Mouse (Mus musculus): ENCODE measurements at regions not wholly inside any gene's neighbourhood (a gene's known extent, or its start where the extent isn't known, plus 50 kb on each side); places are given as distances from the start of the nearest gene placed in this dataset.

GRCm38 (mm10) chr12:118488038-118488437 lies 186.8 kb upstream of the Sp4 start:
- H3K4me1 ChIP-seq (replicated peaks; ENCODE audit: control insufficient read depth, insufficient read depth, low read length): no peaks in the 10 kb centered on the region
- H3K27me3 ChIP-seq (ENCODE audit: control insufficient read depth, insufficient read depth, low read length): no peaks in the 10 kb centered on the region
- DNase-seq (ENCODE audit: low spot score): no peak
- H3K4me3 ChIP-seq (ENCODE audit: low read depth, low read length): no peak overlapping the region
- no peak overlapping the region for H3K4me2 ChIP-seq (replicated peaks; ENCODE audit: low read depth, low read length)
- no peaks in the 10 kb centered on the region for H3K36me3 ChIP-seq (ENCODE audit: control insufficient read depth, insufficient read depth, low read length)
- no peaks in the 10 kb centered on the region for H3K9me3 ChIP-seq (ENCODE audit: control insufficient read depth, low read length)
- H3K9ac ChIP-seq (ENCODE audit: low read depth, low read length): no peak overlapping the region
- ATAC-seq (ENCODE audit: low FRiP score): no peak
- H3K27ac ChIP-seq (ENCODE audit: low read depth, low read length): no peak overlapping the region
- WGBS: 93% methylated on average over 5 of the region's 5 CpGs

- ATAC-seq (ENCODE audit: low FRiP score) (no peak), DNase-seq (ENCODE audit: low spot score) (no peak)
- Histone ChIP-seq H3K4me3 (ENCODE audit: low read depth, low read length) (no peak overlapping the region), H3K4me2 (replicated peaks; ENCODE audit: low read depth, low read length) (no peak overlapping the region), H3K4me1 (replicated peaks; ENCODE audit: control insufficient read depth, insufficient read depth, low read length) (no peaks in the 10 kb centered on the region), H3K27ac (ENCODE audit: low read depth, low read length) (no peak overlapping the region), H3K9ac (ENCODE audit: low read depth, low read length) (no peak overlapping the region), H3K27me3 (ENCODE audit: control insufficient read depth, insufficient read depth, low read length) (no peaks in the 10 kb centered on the region), H3K36me3 (ENCODE audit: control insufficient read depth, insufficient read depth, low read length) (no peaks in the 10 kb centered on the region), H3K9me3 (ENCODE audit: control insufficient read depth, low read length) (no peaks in the 10 kb centered on the region)
- WGBS: 88% methylated on average over 6 of the region's 6 CpGs
Observed at GRCm38 (mm10) chr12:118486434-118486833, 185.2 kb upstream of the Sp4 start.

GRCm38 (mm10) chr12:118481347-118481746 lies 180.1 kb upstream of the Sp4 start:
- Histone ChIP-seq H3K4me1 (replicated peaks; ENCODE audit: control insufficient read depth, insufficient read depth, low read length) (no peaks in the 10 kb centered on the region), H3K36me3 (ENCODE audit: control insufficient read depth, insufficient read depth, low read length) (no peaks in the 10 kb centered on the region), H3K9ac (ENCODE audit: low read depth, low read length) (no peak overlapping the region), H3K9me3 (ENCODE audit: control insufficient read depth, low read length) (no peaks in the 10 kb centered on the region), H3K4me3 (ENCODE audit: low read depth, low read length) (no peak overlapping the region), H3K27ac (ENCODE audit: low read depth, low read length) (no peak overlapping the region), H3K4me2 (replicated peaks; ENCODE audit: low read depth, low read length) (no peak overlapping the region), H3K27me3 (ENCODE audit: control insufficient read depth, insufficient read depth, low read length) (no peaks in the 10 kb centered on the region)
- 60% methylated on average over 2 of the region's 2 CpGs for WGBS
- DNase-seq (ENCODE audit: low spot score): no peak
- ATAC-seq (ENCODE audit: low FRiP score): no peak

- no peaks in the 10 kb centered on the region for H3K36me3 ChIP-seq (ENCODE audit: control insufficient read depth, insufficient read depth, low read length)
- ATAC-seq (ENCODE audit: low FRiP score) (no peak), DNase-seq (ENCODE audit: low spot score) (no peak)
- H3K27me3 ChIP-seq (ENCODE audit: control insufficient read depth, insufficient read depth, low read length): no peaks in the 10 kb centered on the region
- no peaks in the 10 kb centered on the region for H3K9me3 ChIP-seq (ENCODE audit: control insufficient read depth, low read length)
- no peak overlapping the region for H3K9ac ChIP-seq (ENCODE audit: low read depth, low read length)
- no peak overlapping the region for H3K4me3 ChIP-seq (ENCODE audit: low read depth, low read length)
- 76% methylated on average over 3 of the region's 3 CpGs for WGBS
- no peaks in the 10 kb centered on the region for H3K4me1 ChIP-seq (replicated peaks; ENCODE audit: control insufficient read depth, insufficient read depth, low read length)
- H3K27ac ChIP-seq (ENCODE audit: low read depth, low read length): no peak overlapping the region
- H3K4me2 ChIP-seq (replicated peaks; ENCODE audit: low read depth, low read length): no peak overlapping the region
Observed at GRCm38 (mm10) chr12:118474732-118475131, 173.5 kb upstream of the Sp4 start.

DNA sequence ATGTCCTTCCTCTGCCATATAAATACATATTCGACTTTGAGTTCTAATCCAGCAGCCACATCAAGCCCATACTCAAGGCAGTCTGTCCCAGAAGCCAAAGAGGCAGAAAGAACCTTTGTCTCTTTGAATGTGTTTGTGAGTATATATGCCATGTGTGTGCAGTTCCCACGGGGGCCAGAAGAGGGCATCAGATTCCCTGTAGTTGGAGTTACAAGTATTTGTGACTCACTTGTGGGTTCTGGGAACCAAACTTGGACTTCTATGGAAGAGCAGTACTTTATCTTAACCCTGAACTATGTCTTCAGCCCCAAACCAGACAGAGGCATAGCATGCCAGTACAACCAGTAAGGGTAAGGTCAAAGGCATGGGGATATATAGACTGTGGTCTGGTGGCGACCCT lies 165.6 kb upstream of the Sp4 start:
- no peak for DNase-seq (ENCODE audit: low spot score)
- 91% methylated on average over 3 of the region's 3 CpGs for WGBS
- no peak overlapping the region for H3K4me2 ChIP-seq (replicated peaks; ENCODE audit: low read depth, low read length)

DNA sequence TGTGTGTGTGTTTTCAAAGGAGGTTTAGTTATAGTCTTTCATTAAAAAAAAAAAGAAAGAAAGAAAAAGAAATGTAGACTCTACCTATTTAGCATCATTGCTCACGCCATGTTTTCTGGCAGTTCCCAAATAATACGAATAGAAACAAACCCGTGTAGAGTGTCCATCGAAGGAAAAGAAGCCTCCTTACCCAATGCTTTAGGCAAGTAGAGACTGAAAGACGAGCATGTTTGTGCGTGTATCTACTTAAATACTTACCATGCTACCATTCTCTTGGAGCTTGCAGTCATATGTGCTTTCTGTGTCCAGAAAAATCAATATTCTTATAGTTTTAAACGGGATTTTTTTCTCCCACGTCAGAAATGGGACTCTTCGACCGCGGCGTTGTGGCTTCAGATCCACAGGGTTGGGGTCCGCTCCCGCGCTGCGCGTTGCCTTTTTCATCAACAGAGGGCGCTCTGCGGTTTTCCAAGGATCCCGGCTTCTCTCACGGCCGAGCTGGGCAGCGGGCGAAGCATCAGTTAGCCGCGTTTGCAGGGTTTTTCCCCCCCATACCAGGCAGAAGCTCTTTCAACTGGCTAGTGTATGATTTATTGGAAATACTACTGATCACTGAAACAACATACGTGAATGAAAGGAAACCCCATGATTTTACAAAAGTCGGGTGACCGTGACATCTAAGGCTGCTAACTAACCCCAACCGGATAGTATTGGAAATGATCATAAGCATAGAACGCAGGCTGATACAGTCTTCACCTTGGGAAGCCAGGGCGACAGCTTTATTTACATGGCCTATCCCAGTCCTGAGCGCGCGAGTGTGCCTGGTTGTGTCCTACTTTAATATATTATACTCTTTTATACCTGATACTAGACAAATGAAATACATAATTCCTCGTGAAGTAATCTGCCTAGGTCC lies 156.5 kb upstream of the Sp4 start:
- Histone ChIP-seq H3K9me3 (ENCODE audit: control insufficient read depth, low read length) (no peaks in the 10 kb centered on the region), H3K36me3 (ENCODE audit: control insufficient read depth, insufficient read depth, low read length) (no peaks in the 10 kb centered on the region), H3K4me2 (replicated peaks; ENCODE audit: low read depth, low read length) (0 out of 2 replicates have a peak overlapping the region, but pooled peaks have one; percentile 18), H3K4me3 (ENCODE audit: low read depth, low read length) (no peak overlapping the region), H3K27ac (ENCODE audit: low read depth, low read length) (no peak overlapping the region), H3K9ac (ENCODE audit: low read depth, low read length) (no peak overlapping the region), H3K4me1 (replicated peaks; ENCODE audit: control insufficient read depth, insufficient read depth, low read length) (no peaks in the 10 kb centered on the region), H3K27me3 (ENCODE audit: control insufficient read depth, insufficient read depth, low read length) (peaks cover 3% of the 10 kb centered on the region; the same call in 1 of the 2 replicates)
- ATAC-seq (ENCODE audit: low FRiP score) (peak; percentile 90), DNase-seq (ENCODE audit: low spot score) (peak; percentile 94)
- 11% methylated on average over 36 of the region's 36 CpGs for WGBS

More for the DNA sequence above, 165.6 kb upstream of the Sp4 start:
- no peak for ATAC-seq (ENCODE audit: low FRiP score)
- H3K4me1 ChIP-seq (replicated peaks; ENCODE audit: control insufficient read depth, insufficient read depth, low read length): no peaks in the 10 kb centered on the region
- no peak overlapping the region for H3K9ac ChIP-seq (ENCODE audit: low read depth, low read length)
- H3K36me3 ChIP-seq (ENCODE audit: control insufficient read depth, insufficient read depth, low read length): no peaks in the 10 kb centered on the region
- no peak overlapping the region for H3K4me3 ChIP-seq (ENCODE audit: low read depth, low read length)
- H3K27ac ChIP-seq (ENCODE audit: low read depth, low read length): no peak overlapping the region
- no peaks in the 10 kb centered on the region; the same call in 1 of the 2 replicates for H3K9me3 ChIP-seq (ENCODE audit: control insufficient read depth, low read length)
- H3K27me3 ChIP-seq (ENCODE audit: control insufficient read depth, insufficient read depth, low read length): no peaks in the 10 kb centered on the region

- peaks cover 3% of the 10 kb centered on the region; the same call in 1 of the 2 replicates for H3K27me3 ChIP-seq (ENCODE audit: control insufficient read depth, insufficient read depth, low read length)
- H3K36me3 ChIP-seq (ENCODE audit: control insufficient read depth, insufficient read depth, low read length): no peaks in the 10 kb centered on the region
- ATAC-seq (ENCODE audit: low FRiP score) (no peak), DNase-seq (ENCODE audit: low spot score) (peak; percentile 25)
- no peaks in the 10 kb centered on the region for H3K4me1 ChIP-seq (replicated peaks; ENCODE audit: control insufficient read depth, insufficient read depth, low read length)
- H3K9me3 ChIP-seq (ENCODE audit: control insufficient read depth, low read length): no peaks in the 10 kb centered on the region
- H3K4me3 ChIP-seq (ENCODE audit: low read depth, low read length): no peak overlapping the region
- 46% methylated on average over 1 of the region's 1 CpGs for WGBS
- no peak overlapping the region for H3K4me2 ChIP-seq (replicated peaks; ENCODE audit: low read depth, low read length)
- no peak overlapping the region for H3K9ac ChIP-seq (ENCODE audit: low read depth, low read length)
- no peak overlapping the region for H3K27ac ChIP-seq (ENCODE audit: low read depth, low read length)
Observed at GRCm38 (mm10) chr12:118455609-118456008, 154.4 kb upstream of the Sp4 start.

DNA sequence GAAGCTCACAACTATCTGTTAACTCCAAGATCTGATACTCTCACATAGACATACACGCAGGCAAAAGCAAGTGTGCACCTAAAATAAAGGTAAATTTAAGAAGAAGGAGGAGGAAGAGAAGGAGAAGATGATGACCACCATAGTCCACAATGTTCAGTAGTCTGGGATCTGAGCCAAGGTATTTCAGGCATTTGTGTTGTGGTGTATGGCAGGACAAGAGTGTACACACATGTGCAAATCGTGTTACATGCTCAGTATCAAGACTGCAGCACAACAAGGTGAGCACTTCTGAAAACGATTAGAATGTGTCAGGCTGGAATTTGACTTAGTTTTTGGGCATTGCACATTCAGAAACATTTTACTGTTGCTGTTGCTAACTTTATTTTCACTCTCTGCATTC lies 138.4 kb upstream of the Sp4 start:
- Histone ChIP-seq H3K27ac (ENCODE audit: low read depth, low read length) (no peak overlapping the region), H3K27me3 (ENCODE audit: control insufficient read depth, insufficient read depth, low read length) (no peaks in the 10 kb centered on the region), H3K4me1 (replicated peaks; ENCODE audit: control insufficient read depth, insufficient read depth, low read length) (no peaks in the 10 kb centered on the region), H3K36me3 (ENCODE audit: control insufficient read depth, insufficient read depth, low read length) (no peaks in the 10 kb centered on the region), H3K9me3 (ENCODE audit: control insufficient read depth, low read length) (no peaks in the 10 kb centered on the region), H3K4me3 (ENCODE audit: low read depth, low read length) (no peak overlapping the region), H3K4me2 (replicated peaks; ENCODE audit: low read depth, low read length) (no peak overlapping the region), H3K9ac (ENCODE audit: low read depth, low read length) (no peak overlapping the region)
- DNase-seq (ENCODE audit: low spot score) (no peak), ATAC-seq (ENCODE audit: low FRiP score) (no peak)
- WGBS: 77% methylated on average over 3 of the region's 3 CpGs

GRCm38 (mm10) chr12:118438882-118439281 lies 137.6 kb upstream of the Sp4 start:
- Histone ChIP-seq H3K36me3 (ENCODE audit: control insufficient read depth, insufficient read depth, low read length) (no peaks in the 10 kb centered on the region), H3K9me3 (ENCODE audit: control insufficient read depth, low read length) (no peaks in the 10 kb centered on the region), H3K4me2 (replicated peaks; ENCODE audit: low read depth, low read length) (no peak overlapping the region), H3K27me3 (ENCODE audit: control insufficient read depth, insufficient read depth, low read length) (no peaks in the 10 kb centered on the region), H3K4me3 (ENCODE audit: low read depth, low read length) (no peak overlapping the region), H3K4me1 (replicated peaks; ENCODE audit: control insufficient read depth, insufficient read depth, low read length) (no peaks in the 10 kb centered on the region), H3K27ac (ENCODE audit: low read depth, low read length) (no peak overlapping the region), H3K9ac (ENCODE audit: low read depth, low read length) (no peak overlapping the region)
- 89% methylated on average over 5 of the region's 5 CpGs for WGBS
- ATAC-seq (ENCODE audit: low FRiP score) (no peak), DNase-seq (ENCODE audit: low spot score) (no peak)
